Mouse (Mus musculus) thymus, postnatal 36 days (tissue): ENCODE data around the gene B230217C12Rik.
"Not testable (repeated sequence)": the region's sequence is repeated elsewhere in the genome, so short reads cannot be mapped to it uniquely, and the experiment has no call there.

Experiments
- DNase-seq, 2 experiments: peaks; one replicate each; pipeline ENCODE4 v3.0.0; 2022; ENCODE audit warnings: mixed read lengths in 2 of 2

B230217C12Rik gene

DNA sequence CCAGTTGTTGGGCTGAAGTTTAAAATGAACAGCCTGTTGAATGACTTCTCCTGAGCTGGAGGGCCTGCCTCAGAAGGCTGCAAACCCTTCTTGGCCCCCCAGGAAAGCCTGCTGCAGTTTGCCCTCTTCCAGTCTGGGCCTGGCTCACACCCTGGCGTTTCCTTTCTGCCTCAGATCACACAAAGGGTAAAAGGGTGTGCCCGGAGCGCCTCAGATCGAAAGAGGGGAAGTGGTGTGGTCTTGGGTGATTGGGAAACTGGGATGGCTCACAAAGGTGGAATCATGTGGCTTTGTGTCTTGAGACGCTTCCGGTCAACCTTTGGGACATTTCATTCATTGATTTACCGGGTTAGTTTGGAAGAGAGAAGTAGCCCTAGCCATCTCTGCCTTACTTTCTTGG is 14.2 kb upstream of the B230217C12Rik start:
- DNase-seq = no peak

- DNase-seq = no peak
Measured at GRCm38 (mm10) chr11:97827654-97828053, 12.9 kb upstream of the B230217C12Rik start.

GRCm38 (mm10) chr11:97829365-97829764 is 11.2 kb upstream of the B230217C12Rik start:
- DNase-seq = no peak

GRCm38 (mm10) chr11:97829913-97830476 is 10.6 kb upstream of the B230217C12Rik start:
- DNase-seq = no peak

- no peak for DNase-seq
Measured at GRCm38 (mm10) chr11:97830501-97830900, 10.1 kb upstream of the B230217C12Rik start.

DNA sequence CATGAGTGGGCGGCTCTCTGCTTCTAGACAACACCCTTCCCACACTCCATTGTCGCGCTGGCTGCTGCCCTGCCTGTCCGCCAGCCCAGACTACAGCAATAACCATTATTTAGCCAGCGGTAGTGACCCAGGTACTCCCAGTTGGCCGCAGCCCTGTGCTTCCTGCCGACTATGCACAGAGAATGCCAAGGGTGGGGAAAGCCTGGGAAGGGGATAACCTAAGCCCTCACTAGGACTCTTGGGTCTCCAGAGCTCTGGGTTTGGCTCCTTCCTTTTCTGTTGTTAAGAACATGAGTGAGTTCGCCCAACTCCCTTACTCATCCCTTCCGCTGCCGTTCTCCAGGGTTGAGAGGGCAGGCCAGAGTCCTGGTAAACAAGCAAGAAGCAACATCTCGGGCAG is 8.6 kb upstream of the B230217C12Rik start:
- no peak for DNase-seq

GRCm38 (mm10) chr11:97833352-97833751 is 7.2 kb upstream of the B230217C12Rik start:
- no peak for DNase-seq

- peak; percentile 40 to 60 for DNase-seq
Measured at GRCm38 (mm10) chr11:97836541-97836940, 4.0 kb upstream of the B230217C12Rik start.

GRCm38 (mm10) chr11:97837051-97837450 is 3.5 kb upstream of the B230217C12Rik start:
- not testable (repeated sequence) for DNase-seq

DNA sequence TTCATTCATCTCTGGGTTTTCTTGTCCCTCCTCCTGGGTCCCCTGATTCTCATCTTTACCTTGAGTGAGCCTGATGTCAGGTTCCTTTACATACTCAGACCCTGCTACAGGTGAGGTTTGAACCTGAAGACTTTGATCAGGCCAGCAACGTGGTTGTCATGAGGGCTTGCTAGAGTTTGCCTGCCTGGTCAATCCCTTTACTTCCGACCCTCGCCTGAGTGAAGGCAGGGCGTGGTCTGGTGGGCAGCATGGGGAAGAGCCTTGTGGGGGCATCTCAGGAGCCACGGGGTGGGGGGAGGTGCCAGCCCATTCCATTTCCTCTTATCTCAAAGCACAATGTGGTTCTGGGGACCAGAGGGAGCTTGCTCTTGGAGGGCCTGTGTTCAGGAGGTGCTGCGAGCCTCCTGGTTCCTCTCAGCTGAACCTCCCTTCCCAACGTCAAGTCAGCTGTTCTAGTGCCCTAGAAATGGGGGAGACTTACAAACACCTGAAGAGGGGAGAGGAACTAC is 2.9 kb upstream of the B230217C12Rik start:
- no peak for DNase-seq

- no peak for DNase-seq
Measured at GRCm38 (mm10) chr11:97838779-97839440, 1.7 kb upstream of the B230217C12Rik start.

DNA sequence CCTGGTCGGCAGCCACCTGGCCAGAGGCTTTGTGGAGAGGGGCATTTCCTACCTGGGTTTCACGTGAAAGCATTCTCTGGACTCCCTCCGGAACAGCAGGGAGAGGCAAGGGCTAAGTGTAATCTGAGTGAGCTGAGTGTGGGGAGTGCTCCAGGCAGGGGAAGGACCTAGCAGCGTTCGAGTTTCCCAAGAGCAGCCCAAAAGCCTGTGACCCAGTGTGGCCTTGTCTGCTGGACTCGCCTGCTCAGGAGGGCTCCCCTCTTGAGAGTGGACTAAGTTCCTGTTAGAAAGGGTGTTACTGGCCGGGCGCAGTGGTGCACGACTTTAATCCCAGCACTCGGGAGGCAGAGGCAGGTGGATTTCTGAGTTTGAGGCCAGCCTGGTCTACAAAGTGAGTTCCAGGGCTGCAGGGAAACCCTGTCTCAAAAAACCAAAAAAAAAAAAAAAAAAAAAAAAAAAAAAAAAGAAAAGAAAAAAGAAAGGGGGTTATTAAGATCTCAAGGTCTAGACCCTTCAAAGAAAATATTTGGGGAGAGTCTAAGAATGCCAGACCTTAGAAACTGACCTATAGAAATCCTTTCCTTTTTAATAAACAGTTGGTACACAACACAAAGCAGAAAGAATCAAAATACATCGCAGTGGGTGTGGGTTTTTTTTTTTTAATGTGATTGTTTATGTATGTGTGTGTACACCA is 992 bp upstream of the B230217C12Rik start:
- DNase-seq = no peak

DNA sequence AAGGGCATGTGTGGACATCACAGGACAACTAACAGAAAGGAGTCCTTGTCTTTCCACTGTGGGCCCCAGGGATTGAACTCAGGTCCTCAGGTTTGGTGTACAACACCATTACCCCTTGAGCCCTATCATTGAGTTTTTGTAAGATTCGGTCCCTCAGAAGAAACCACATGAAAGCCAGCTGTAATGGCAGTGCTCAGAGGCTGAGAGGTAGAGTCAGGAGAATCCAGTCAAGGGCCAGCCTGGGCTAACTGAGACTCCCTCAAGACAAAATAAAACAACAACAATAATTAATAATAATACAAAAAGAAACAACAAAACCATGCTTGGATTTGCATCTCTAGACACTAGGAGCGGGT is 467 bp upstream of the B230217C12Rik start:
- DNase-seq = no peak

DNA sequence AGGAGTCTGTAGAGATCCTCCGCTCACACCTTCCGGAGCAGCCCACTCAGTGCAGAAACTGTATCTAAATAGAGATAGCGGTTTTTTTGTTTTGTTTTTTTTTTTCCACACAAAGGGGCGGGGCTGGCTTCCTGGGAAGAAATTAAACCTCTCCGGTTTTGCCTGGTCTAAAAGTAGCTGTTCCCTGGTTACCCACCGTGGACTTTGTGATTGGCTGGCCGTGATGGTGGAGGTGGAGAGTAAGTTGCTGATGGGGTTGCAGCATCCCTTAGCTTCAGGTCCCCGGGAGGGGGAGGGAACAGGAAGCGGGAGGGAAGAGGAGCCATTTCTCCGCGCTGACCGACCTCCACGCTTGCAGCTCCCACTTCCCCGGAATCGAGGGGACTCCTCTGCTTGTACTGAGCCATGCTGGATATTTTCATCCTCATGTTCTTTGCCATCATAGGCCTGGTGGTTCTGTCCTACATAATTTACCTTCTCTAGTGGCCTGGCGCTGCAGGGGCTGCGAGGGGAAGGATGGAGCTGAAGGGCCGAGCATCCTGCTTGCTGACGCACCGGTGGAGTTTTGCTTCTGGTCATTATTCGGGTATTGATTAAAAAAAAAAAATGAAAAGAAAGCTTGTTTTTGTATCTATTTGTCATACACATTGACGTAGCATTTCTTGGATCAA is 546 bp downstream of the B230217C12Rik start:
- DNase-seq = peak; percentile 65 to 72

DNA sequence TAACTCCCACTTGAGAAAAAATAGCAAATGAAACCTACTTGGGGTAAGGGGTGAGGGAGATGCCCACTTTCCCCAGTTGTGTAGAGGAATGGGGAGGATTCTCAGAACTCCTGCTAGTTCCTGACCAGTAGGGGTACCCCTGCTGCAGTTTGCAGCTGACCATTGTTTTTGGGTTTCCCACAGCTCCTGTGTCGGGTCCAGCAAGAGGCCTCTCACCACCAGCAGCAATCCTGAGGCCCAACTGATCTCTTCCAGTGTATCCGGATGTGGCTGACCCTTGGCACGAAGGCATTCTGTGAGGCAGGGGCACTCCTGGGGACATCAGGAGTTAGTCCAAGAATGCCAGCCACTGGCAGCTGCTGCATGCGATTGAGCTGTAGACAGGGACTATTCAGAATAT is 1.4 kb downstream of the B230217C12Rik start:
- no peak for DNase-seq

- DNase-seq = no peak
Measured at GRCm38 (mm10) chr11:97850367-97850766, 9.8 kb downstream of the B230217C12Rik start.

DNA sequence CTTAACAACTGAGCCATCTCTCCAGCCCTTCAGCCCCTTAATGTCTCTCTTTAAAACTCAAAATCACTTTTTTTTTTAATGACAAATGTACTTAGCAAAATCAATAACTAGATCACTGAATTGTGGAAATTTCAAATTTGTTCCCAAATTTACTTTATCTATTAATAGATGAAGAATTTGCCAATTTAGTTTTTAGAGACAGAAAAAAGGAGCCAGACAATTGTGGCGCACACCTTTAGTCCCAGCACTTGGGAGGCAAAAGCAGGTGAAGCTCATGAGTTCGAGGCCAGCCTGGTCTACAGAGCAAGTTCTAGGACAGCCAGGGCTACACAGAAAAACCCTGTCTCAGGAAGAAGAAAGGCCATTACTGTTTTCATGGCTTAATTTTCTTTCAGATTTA is 11.0 kb downstream of the B230217C12Rik start:
- DNase-seq = no peak

DNA sequence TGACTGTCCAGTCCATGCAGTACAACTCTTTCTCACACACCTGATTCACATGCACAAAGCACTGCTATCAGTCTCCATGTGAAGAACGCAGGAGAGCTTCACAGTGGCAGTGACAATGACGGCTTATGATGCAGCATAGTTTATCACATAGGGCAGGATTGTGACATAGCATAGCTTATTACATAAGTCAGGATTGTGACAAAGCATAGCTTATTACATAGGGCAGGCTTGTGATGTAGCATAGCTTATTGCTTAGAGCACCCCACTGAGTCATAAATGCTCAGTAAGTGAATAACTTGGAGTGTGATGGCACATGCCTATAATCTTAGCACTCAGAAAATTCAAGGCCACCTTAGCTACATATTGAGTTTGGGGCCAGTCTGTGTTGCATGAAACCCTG is 14.9 kb downstream of the B230217C12Rik start:
- DNase-seq = no peak

DNA sequence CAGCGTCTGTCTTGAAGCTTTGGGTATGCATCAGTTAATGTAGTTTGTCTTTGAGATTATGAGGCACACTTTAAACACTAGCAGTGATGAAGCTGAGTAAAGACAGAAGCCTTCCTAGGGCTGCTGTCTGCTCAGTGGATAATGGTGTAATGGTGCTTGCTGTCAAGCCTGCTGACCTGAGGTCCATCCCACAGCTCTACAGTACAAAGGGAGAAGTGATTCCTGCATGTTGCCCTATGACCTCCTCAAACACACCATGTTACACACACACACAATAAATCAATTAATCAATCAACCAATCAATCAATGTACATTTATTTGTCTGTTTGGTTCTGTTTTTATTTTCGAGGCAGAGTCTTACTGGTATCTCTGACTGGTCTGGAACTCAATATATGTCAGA is 21.6 kb downstream of the B230217C12Rik start:
- no peak for DNase-seq

DNA sequence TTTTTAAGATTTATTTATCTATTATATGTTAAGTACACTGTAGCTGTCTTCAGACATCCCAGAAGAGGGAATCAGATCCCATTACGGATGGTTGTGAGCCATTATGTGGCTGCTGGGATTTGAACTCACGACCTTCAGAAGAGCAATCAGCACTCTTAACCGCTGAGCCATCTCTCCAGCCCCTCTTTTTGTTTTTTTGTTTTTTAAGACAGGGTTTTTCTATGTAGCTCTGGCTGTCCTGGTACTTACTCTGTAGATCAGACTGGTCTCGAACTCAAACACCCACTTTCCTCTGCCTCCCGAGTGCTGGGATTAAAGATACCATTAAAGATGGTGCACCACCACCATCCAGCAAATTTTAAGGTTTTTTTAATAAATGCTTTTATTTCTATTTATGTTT is 24.8 kb downstream of the B230217C12Rik start:
- no peak for DNase-seq

DNA sequence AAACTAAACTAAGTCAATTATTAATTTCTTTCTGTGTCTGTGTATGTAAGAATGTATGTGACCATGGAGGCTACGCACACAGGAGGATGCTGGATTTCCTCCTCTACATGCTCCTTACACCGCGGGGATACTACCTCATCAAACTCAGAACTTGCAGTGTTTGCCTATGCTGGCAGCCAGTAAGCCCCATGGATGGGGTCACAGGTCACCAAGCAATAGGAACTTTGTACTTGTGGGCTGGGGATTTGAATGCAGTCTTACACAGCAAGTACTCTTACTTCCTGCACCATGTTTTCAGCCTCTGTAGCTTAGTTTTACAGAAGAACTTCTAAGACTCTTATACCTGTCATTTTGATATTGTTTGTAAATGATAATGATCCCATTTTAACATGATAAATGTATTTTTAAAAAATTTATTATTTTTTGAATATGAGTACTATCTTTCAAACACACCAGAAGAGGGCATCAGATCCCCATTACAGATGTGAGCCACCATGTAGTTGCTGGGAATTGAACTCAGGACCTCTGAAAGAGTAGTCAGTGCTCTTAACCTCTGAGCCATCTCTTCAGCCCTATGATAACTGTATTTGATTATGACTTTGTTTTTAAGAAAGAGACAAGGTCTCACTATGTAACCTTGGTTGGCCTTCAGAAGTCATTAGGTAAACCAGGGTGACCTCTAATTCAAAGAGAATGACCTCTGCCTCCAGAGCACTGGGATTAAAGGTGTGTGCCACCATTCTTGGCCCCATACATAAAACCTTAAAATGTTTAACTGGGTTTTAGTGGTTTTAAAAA is 25.7 kb downstream of the B230217C12Rik start:
- DNase-seq = no peak

- DNase-seq = no peak
Measured at GRCm38 (mm10) chr11:97867591-97867990, 27.0 kb downstream of the B230217C12Rik start.

DNA sequence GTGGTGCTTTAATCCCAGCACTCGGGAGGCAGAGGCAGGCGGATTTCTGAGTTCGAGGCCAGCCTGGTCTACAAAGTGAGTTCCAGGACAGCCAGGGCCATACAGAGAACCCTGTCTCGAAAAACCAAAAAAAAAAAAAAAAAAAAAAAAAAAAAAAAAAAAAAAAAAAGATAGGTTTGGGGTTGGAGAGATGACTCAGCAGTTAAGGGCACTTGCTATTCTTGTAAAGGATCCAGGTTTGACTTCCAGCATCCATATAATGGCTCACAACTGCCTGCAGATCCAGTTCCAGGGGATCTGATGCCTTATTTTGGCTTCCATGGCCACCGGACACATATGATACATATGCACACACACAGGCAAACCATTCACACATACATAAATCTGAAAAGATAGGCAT is 31.8 kb downstream of the B230217C12Rik start:
- not testable (repeated sequence) for DNase-seq
